Mouse (Mus musculus) layer of hippocampus, adult 2 months (tissue): ENCODE results near the gene Ercc6l2. TPM values are rescaled to one million over a fixed set of nuclear protein-coding genes. Genes with fewer than 3 reads are reported as not detected.

Experiments
- DNase-seq, 2 experiments: peaks; one replicate each; pipeline ENCODE4 v3.0.0; 2022; ENCODE audit warnings: low spot score in 2 of 2
- H3K27ac ChIP-seq: fragments of 200-600 bp; 2 replicates; pipeline ENCODE4 v1.8.1; 2022
- H3K4me3 ChIP-seq: fragments of 200-600 bp; 2 replicates; pipeline ENCODE4 v1.8.1; 2022; ENCODE audit warnings: mild to moderate bottlenecking
- CTCF ChIP-seq: fragments of 200-600 bp; conservative IDR thresholded peaks from 2 replicates; pipeline ENCODE4 v1.8.1; 2022; ENCODE audit warnings: antibody characterized with exemption, mild to moderate bottlenecking, moderate library complexity
- total RNA-seq, 2 experiments: library from RNA; stranded (reverse); gene quantifications; 2 replicates each; pipeline ENCODE4 v1.2.3; 2021

Ercc6l2 gene
- total RNA-seq, 2 experiments from 2014 or later = 19.6 to 21.1 TPM

GRCm38 (mm10) chr13:63927326-63927725, 112.3 kb downstream of the Ercc6l2 start:
- TF ChIP-seq CTCF = no peak
- Histone ChIP-seq H3K4me3 (no peak overlapping the region), H3K27ac (no peak overlapping the region)
- no peak for DNase-seq

DNA sequence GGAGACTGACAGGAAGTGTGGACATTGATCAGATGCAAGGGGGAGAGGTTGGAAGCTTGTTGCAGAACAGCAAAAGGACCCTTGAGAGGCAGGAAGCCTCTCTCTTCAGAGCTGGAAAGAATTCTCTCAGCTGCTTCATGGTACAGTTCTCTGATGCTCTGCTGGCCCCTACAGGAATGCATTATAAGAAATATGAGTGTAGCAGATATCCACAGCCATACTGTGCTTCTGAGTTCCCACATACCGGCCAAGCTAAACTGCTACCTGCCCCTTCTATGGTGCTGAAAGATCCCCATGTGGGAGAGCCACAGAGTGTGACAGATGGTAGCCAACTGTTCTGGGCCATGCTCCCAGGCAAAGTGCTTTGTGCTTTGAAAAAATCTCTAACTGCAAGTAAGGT, 114.3 kb downstream of the Ercc6l2 start:
- 0 out of 2 replicates have a peak overlapping the region, but pooled peaks have one; percentile 43 for H3K27ac ChIP-seq
- DNase-seq = peak; percentile 50 to 55
- peak; percentile 73 for TF ChIP-seq CTCF
- no peak overlapping the region for H3K4me3 ChIP-seq

DNA sequence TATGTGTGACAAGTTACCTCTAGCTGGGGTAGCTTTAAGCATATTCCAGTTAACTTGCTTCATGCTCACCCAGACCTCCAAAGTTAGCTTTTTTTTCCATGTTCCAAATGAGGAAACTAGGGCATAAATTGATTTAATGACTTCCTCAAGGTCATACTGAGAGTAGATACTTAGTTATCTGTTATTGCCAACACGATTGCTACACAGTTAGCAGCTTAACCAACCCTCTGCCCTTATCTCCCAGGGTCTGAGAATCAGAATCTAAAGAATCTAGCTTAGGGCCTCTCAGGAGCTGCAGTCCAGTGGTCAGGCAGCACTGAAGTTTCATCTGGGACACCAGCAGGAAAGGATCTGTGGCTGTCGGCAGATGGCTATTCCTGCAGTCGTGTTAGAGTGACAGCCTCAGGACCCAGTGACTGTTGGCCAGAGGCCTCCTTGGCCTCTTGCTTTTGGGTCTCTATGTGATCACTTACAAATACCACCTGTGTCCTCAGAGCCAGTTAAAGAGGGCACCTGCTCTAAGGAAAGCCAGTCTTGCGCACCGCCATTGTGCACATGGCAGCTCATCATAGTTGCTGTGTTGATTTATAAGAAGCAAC, 115.0 kb downstream of the Ercc6l2 start:
- DNase-seq = no peak
- no peak for TF ChIP-seq CTCF

DNA sequence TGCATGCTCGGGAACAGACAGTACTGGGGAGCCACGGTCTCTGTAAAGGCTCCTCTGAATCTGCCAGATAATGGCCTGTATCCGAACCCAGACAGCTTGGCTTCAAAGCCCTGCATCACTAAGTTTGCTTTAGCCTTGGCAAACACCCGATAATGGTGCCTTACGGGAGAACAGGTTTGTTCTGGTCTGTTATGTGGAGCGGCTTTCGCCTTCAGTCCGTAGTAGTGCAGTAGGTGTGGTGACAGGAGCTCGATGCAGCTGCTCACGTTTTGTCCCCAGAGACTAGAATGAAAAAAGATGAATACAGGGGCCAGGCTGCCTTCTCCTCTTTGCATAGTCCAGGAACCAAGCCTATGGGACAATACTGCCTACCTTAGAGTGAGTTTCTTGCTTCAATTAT, 115.5 kb downstream of the Ercc6l2 start:
- no peak overlapping the region for H3K4me3 ChIP-seq
- TF ChIP-seq CTCF = no peak
- DNase-seq = no peak
- H3K27ac ChIP-seq = no peak overlapping the region

More for the DNA sequence above, 115.0 kb downstream of the Ercc6l2 start:
- no peak overlapping the region; the same call in 1 of the 2 replicates for H3K27ac ChIP-seq
- H3K4me3 ChIP-seq = no peak overlapping the region

DNA sequence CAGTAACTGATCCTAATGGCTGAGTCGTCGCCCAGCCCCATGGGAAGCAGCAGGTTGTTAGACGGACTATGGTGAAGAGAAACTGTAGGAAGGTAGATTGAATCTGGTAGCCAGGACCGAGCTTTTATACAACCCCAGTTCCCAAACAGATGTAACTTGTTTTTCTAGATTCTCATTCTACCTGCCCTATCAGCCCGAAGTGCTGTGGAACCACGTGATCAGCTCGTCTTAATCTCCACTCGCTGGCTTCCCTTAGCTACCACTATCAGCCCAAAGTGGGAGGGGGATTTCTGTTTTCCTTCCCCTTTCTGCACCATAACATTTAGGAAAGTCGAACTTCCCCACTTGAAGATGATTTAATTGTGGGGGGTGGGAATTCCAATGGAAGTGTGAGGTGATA, 121.3 kb downstream of the Ercc6l2 start:
- H3K27ac ChIP-seq = no peak overlapping the region
- no peak for DNase-seq
- H3K4me3 ChIP-seq = no peak overlapping the region
- TF ChIP-seq CTCF = no peak

GRCm38 (mm10) chr13:63940257-63940656, 125.2 kb downstream of the Ercc6l2 start:
- no peak for TF ChIP-seq CTCF
- H3K27ac ChIP-seq = no peak overlapping the region
- DNase-seq = no peak
- H3K4me3 ChIP-seq = no peak overlapping the region

DNA sequence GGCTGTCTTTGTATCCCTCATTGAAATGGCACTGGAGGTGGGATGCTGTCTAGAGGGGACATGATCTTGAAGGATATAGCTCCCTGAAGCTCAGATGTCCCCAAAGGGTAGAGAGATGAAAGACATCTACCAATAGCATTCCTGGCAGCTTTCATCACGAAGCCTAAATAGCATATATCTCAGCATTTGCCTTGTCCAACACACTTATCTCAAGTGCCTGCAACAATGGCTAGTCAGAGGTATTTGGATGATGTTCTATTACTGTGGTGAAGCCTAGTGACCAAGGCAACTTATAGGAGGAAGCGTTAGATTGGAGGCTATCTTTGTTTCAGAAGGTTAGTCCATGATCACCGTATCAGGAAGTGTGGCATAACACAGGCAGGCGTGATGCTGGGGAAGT, 126.1 kb downstream of the Ercc6l2 start:
- no peak for TF ChIP-seq CTCF
- DNase-seq = no peak
- no peak overlapping the region for H3K4me3 ChIP-seq
- H3K27ac ChIP-seq = no peak overlapping the region

DNA sequence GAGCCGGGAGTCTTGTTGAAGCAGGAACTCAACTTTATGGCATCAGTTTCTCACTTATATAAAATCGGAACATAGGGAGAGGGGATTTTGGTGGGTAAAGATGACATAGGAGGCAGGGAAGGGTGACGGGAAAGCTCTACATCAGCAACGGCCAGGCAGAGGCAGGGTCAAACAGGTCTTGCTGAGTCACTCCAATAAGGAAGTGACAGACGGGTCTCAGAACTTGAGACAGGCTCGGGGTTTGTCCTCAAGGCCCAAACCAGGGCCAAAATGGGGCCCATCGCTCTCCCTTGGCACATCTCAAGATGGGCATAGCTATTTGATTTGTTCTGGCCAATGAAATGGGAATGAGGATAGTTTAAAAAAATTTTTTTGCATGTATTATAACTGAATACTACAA, 128.6 kb downstream of the Ercc6l2 start:
- no peak for TF ChIP-seq CTCF
- DNase-seq = no peak
- H3K27ac ChIP-seq = no peak overlapping the region

GRCm38 (mm10) chr13:63944344-63945021, 129.4 kb downstream of the Ercc6l2 start:
- H3K27ac ChIP-seq = no peak overlapping the region
- no peak overlapping the region for H3K4me3 ChIP-seq
- DNase-seq = no peak
- no peak for TF ChIP-seq CTCF

More for the DNA sequence above, 128.6 kb downstream of the Ercc6l2 start:
- H3K4me3 ChIP-seq = no peak overlapping the region

Other genes with a start within 250 kb of the Ercc6l2 start
- 10 to 100 TPM; 43.9 to 45.4 TPM for gene Ptch1, start 241.6 kb upstream of the Ercc6l2 start, total RNA-seq